Mouse (Mus musculus) ES-E14 (cell line): ENCODE data around the gene Rnf41.

Source experiments
- CHD2 ChIP-seq: IDR thresholded peaks from 2 replicates; pipeline ENCODE4 v1.6.1; 2014; ENCODE audit warnings: mild to moderate bottlenecking, low read depth, low read length, inconsistent platforms
- HCFC1 ChIP-seq: IDR thresholded peaks from 2 replicates; pipeline ENCODE4 v1.6.1; 2012; ENCODE audit warnings: low read length, inconsistent platforms, borderline replicate concordance; ENCODE audit not compliant: insufficient read depth
- MAFK ChIP-seq: IDR thresholded peaks from 2 replicates; pipeline ENCODE4 v1.6.1; 2014; ENCODE audit warnings: mild to moderate bottlenecking, low read depth, low read length, inconsistent platforms; ENCODE audit not compliant: insufficient read depth
- ZC3H11A ChIP-seq: IDR thresholded peaks from 2 replicates; pipeline ENCODE4 v1.6.1; 2012; ENCODE audit warnings: low read depth, mild to moderate bottlenecking, inconsistent platforms, low read length, borderline replicate concordance
- ZNF384 ChIP-seq: IDR thresholded peaks from 2 replicates; pipeline ENCODE4 v1.6.1; 2012; ENCODE audit warnings: low read depth, low read length, inconsistent platforms

DNA sequence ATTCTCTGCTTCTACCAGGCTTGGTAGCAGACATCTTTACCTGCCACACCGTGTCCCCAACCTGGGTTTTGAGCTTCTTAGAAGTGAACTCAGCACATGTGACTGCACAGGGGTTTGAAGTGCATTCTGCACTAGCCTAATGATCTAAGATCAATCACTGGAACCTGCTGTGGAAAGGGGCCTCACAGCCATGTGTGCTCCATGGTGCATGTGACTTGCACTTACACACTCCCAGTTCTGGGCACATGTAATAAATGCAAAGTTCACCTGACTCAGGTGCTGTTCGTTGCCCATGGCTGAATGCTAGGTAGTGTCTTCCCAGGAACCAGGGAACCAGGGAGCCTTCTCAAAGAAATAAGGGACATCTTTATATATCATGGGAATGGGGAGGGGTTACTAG lies 22.0 kb downstream of the Rnf41 start:
- no peak for TF ChIP-seq ZNF384
- TF ChIP-seq ZC3H11A, result no peak
- TF ChIP-seq CHD2, result no peak
- no peak for TF ChIP-seq MAFK
- no peak for TF ChIP-seq HCFC1
